ENCODE assay signal across 1 mouse cellular context in the genomic region with DNA sequence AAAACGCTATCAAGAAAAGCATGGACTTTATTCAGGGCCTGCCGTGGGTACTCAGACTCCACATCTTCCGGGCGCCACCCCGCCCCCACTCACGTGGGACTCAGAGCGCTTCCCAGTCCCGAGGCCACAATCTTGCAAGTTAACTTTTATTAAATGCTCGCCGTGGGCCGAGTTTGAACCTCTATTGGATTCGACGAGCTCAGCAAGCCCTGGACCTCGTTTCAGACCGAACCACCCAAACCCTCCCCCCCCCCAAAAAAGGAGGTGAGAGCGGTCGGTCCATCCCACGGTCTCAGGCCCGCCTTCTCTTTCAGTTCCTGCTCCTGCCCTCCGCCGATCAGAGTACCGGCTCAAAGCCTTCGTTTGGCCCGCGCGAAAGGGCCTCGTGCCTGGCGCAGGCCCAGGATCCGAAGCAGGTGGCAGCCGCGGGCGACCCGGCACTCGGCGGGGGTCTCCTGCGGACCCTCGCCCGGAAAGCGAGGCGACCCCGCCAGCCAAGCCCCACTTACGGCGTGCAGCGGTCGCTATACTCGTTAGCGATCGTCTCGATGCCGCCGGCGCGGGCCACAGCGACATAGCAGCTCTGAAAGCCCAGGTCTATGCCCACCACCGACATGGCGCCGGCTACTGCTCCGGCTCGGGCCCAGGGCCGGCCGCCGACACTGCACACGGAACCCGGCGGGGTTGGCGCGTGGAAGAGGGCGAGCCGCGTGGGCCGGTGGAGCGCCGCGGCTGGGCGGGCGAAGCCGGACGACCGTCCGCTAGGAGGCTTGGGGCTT.
TF ChIP-seq lines count a peak whose summit lies in the region.

No protein-coding gene starts in this region.

TF ChIP-seq in MEL, 35 proteins besides CTCF, POLR2A, EP300 and RAD21 (continued from another document):
- TF ChIP-seq CHD1 (IDR thresholded peaks at IDR 0.05; ENCODE audit: low read depth, low read length) (peak; percentile 96), NRF1 (IDR thresholded peaks at IDR 0.05; ENCODE audit: insufficient read depth, low read depth, low read length, poor library complexity, severe bottlenecking) (no peak), E2F4 (IDR thresholded peaks at IDR 0.05; ENCODE audit: borderline replicate concordance, low read depth, low read length) (no peak), MAFK (IDR thresholded peaks at IDR 0.05; ENCODE audit: borderline replicate concordance, low read depth, low read length) (no peak), ZNF384 (IDR thresholded peaks at IDR 0.05; ENCODE audit: low read depth, low read length) (no peak), RCOR1 (IDR thresholded peaks at IDR 0.05; ENCODE audit: low read depth, low read length) (no peak), MEF2A (IDR thresholded peaks at IDR 0.05; ENCODE audit: extremely low read depth, insufficient replicate concordance, low read depth, low read length, poor library complexity, severe bottlenecking) (no peak), SIN3A (IDR thresholded peaks at IDR 0.05; ENCODE audit: low read length) (peak; percentile 89), MYB (IDR thresholded peaks at IDR 0.05; ENCODE audit: low read depth, low read length) (no peak), MAX (IDR thresholded peaks at IDR 0.05; ENCODE audit: low read length) (peak; percentile 90), ETS1 (IDR thresholded peaks at IDR 0.05; ENCODE audit: low read depth, low read length) (no peak), SMC3 (IDR thresholded peaks at IDR 0.05; ENCODE audit: low read depth, low read length) (no peak), USF1 (IDR thresholded peaks at IDR 0.05; ENCODE audit: low read depth, low read length) (peak; percentile 75), ELF1 (IDR thresholded peaks at IDR 0.05; ENCODE audit: low read depth, low read length) (peak; percentile 57), JUND (IDR thresholded peaks at IDR 0.05; ENCODE audit: low read depth, low read length) (no peak), TAL1 (IDR thresholded peaks at IDR 0.05; ENCODE audit: low read length) (no peak), KAT2A (conservative IDR thresholded peaks at IDR 0.05; ENCODE audit: low read depth, low read length) (no peak), ZMIZ1 (IDR thresholded peaks at IDR 0.05; ENCODE audit: low read depth, low read length) (no peak), HCFC1 (IDR thresholded peaks at IDR 0.05; ENCODE audit: low read depth, low read length) (peak; percentile 72)
